In the genomic region with DNA sequence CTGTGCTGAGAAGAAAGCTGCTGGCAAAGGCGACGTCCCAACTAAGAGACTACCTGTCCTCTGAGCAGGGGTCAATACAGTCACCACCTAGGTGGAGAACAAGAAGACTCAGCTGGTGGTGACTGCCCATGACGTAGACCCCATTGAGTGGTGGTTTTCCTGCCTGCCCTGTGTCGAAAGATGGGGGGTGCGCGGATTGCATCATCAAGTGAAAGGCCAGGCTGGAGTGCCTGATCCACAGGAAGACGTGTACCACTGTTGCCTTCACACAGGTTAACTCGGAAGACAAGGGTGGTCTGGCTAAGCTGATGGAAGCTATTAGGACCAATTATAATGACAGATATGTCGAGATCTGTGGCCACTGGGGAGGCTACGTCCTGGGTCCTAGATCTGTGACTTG, we compare ENCODE assay signal across 21 mouse cellular contexts.
"Had no signal": no experiment of that assay in that cellular context is flagged by ENCODE, and none has a peak within 500 bp of the region (broad histone marks: within the 10 kb centered on the region; RNA-seq: fewer than 3 reads in every experiment).

No protein-coding gene starts in this region.

- H3K4me1 ChIP-seq: lung, embryonic 15.5 days; midbrain, embryonic 10.5 days; midbrain, embryonic 12.5 days; neural tube, embryonic 13.5 days; neural tube, embryonic 15.5 days had no signal

- ATAC-seq: lung, postnatal 0 days; midbrain, embryonic 16.5 days had no signal

- H3K27me3 ChIP-seq: lung, embryonic 15.5 days; midbrain, embryonic 12.5 days; neural tube, embryonic 13.5 days; neural tube, embryonic 15.5 days had no signal

- H3K4me3 ChIP-seq: lung, embryonic 15.5 days; midbrain, embryonic 10.5 days; midbrain, embryonic 12.5 days; myocyte; neural tube, embryonic 13.5 days; neural tube, embryonic 15.5 days had no signal

- H3K27ac ChIP-seq: lung, embryonic 15.5 days; macrophage; midbrain, embryonic 10.5 days; midbrain, embryonic 12.5 days; neural tube, embryonic 13.5 days; neural tube, embryonic 15.5 days had no signal

- H3K36me3 ChIP-seq: lung, embryonic 15.5 days; midbrain, embryonic 10.5 days; midbrain, embryonic 12.5 days; neural tube, embryonic 13.5 days; neural tube, embryonic 15.5 days had no signal

- H3K9me3 ChIP-seq: lung, embryonic 15.5 days; midbrain, embryonic 10.5 days; midbrain, embryonic 12.5 days; neural tube, embryonic 13.5 days; neural tube, embryonic 15.5 days had no signal

- H3K9ac ChIP-seq: lung, embryonic 15.5 days; midbrain, embryonic 12.5 days; neural tube, embryonic 13.5 days; neural tube, embryonic 15.5 days had no signal

- H3K4me2 ChIP-seq: lung, embryonic 15.5 days; midbrain, embryonic 12.5 days; neural tube, embryonic 13.5 days; neural tube, embryonic 15.5 days had no signal

- DNase-seq: lung, adult 2 months; lung, postnatal 14 days; lung, postnatal 36 days; midbrain, embryonic 14.5 days; retina, postnatal 1 day; right cerebral cortex, adult 18-20 months; right cerebral cortex, postnatal 25 days; right cerebral cortex, postnatal 4 days; spleen, adult 18-20 months; thymus, adult 18-20 months; thymus, postnatal 25 days; thymus, postnatal 4 days had no signal
